Mouse (Mus musculus) cerebellum, adult 11-12 months (tissue): ENCODE results near the gene Slc4a1.
"Not testable (repeated sequence)": the region's sequence is repeated elsewhere in the genome, so short reads cannot be mapped to it uniquely, and the experiment has no call there.

Experiments used
- DNase-seq: peaks from one replicate; pipeline ENCODE4 v3.0.0; 2022

The Slc4a1 gene

DNA sequence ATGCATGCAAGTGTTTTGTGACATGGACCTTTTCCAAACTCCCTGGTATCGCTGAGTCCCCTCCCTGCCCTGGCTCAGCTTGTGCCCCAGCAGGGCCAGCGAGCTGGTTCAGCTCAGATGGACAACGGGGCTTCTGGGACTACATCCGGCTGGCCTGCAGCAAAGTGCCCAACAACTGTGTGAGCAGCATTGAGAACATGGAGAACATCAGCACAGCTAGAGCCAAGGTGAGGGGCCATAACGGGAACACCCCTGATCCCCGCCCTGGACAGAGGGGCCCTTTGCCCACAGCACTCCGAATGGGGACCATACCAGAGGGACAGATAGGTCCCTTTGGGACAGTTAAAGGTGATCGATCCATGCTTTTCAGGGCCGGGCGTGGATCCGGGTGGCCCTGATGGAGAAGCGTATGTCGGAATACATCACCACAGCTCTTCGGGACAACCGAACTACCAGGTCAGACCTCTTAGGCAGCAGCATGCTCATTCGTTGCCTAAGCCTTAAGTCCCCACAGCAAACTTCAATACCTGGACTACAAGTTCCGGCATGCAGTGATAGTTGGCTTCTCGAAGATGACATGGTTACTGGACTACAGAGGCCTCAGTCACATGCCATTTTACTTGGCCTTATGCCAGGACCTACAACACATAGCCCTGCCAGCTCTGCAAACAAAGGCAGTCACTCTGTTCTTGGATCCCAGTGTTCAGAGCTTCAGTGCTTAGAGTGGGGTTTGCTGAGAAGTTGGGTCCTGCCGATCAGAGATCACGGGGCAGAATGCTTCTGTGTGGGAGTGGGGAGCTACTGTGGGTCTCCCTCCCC is 32.2 kb upstream of the Slc4a1 start:
- DNase-seq = peak; percentile 86

DNA sequence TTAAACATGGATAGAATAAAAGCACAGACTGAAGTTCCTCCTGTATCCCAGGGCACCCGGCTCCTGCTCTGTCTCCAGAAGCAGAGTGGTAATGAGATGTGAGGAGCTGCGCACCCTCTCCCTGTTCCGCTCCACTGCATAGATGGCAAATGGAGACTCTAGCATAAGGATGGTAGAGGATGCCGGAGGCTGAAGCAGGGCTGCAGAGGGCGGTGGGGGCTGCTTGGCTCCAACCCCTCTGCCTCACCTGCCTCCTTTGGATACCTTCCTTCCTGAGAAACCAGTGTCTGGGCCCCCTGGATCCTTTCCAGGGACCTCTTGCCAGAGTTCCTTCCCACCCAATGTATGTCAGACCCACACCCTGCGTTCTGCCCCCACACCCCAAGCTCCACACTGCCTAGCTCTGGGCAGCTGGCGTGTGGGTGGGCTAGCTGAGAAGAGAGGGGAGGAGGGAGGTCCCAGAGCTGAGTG is 30.7 kb upstream of the Slc4a1 start:
- peak; percentile 73 for DNase-seq

DNA sequence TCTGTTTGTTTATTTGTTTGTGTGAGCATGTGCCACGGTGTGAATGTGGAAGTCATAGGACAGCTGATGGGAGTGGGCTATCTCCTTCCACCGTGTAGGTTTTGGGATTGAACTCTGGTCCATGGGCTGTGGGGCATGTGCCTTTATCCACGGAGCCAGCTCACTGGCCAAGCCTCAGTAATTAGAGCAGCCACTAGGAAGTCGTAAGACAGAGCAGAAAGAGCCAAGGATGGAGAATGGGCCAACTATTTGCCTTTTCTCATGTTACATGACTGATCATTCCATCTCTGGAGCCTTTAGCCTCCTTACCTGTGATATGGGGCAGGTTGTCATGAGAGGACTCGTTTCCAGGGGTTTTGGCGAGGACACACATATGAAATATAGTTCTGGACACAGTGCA is 30.3 kb upstream of the Slc4a1 start:
- DNase-seq = peak; percentile 49

DNA sequence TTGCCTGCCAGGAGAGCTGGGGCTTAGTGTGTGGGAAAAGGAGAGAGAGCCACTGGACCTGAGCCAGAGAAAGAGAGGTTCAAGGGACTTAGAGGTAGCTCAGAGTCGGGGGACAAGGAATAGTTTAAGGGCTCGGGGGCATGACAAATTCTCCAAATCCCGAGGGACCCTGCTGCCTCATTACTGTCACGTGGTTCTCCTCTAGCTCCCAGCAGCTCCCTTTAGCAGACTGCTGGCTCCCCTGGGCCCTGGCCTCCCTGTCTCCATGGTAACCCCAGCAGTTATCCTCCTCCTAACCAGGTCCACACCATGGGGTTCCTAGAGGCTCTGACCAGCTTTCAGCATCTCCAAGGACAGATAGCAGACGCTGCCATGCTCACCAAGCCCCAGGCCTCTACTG is 29.2 kb upstream of the Slc4a1 start:
- DNase-seq = peak; percentile 74

DNA sequence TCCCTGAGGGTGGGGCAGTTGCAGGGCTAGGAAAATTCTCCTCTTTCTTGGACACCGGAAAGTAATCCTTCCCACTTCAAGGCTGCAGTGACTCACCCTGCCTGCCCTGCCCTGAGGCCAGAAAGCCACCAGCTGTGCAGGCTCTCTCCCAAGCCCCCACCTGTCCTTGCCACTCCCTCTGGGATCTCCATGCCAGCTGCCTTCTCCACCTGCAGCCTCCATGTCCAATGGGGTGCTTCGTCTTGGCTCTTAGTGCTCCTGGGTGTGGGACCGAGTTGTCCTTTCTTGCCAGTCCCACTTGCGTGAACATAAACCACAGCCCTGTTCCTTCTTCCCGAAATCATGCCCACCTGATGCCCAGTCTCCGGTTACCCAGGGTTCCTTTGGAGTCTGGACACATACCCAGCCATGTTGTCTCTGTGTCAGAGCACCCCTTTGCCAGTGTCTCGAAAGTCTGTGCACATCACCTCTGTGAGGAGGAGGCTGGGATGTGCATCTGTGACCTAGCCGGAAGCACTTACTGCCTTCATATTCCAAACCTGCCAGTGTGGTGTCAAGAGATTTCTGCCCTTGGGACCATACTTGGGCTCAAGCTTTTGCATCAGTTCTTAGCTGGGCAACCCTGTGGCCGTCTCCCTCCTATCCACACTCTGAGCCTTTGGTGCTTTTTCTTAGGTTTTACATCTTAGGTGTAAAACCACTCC is 28.6 kb upstream of the Slc4a1 start:
- DNase-seq = peak; percentile 76

DNA sequence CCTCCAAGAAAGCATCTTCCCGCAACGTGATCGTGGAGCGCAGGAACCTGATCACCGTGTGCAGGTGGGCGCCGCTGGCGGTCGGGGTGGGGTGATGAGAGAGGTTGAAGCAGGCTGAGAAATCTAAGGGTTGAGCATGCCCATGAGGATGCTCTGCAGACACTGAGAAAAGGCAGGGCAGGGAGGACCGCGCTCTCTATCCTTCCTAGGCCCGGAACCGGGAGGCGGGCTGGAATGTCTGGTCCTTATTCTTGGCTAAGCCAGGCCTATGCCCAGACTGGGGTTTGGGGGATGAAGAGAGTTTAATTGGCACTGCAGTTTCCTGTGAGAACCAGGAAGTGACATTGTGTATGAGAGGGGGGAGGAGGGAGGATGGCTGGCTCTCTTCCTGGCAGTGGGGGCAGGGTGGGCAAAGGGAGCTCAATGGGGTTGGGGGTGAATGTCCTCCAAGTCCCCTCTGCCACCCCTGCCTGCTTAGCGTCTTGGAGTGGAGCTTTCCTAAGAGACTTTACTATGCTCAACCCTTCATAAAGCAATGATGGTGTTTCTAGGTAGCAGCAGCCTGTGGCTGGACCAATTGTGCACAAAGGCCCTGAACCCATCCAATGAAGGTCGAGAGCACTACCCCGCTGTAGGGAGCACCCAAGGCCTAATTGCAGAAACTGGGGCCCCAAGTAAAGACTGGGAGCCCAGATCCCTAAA is 27.9 kb upstream of the Slc4a1 start:
- DNase-seq = peak; percentile 77

DNA sequence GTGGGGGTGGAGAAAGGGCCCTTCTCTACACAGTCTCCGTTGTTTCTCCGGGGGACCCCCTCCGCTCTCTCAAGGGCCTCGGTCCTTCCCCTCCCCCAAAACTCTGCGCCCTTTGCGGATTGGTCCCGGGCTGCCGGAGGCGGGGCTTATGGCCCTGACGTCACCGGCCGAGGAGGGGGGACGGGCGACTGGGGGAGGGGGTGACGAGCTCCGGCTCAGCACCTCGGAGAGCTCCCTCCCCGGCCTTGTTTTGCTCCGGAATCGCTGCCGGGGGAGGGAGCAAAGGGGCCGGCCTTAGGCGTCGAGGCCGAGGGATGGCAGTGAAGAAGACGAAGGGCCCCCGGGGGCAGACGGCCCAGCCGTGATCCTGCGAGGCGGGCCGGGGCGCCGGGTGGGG is 27.2 kb upstream of the Slc4a1 start, which contains the start of gene Rundc3a:
Gene Rundc3a, plus strand, starts transcription at position 166 of the 397 bp plus-strand sequence.
- peak; percentile 98 for DNase-seq

DNA sequence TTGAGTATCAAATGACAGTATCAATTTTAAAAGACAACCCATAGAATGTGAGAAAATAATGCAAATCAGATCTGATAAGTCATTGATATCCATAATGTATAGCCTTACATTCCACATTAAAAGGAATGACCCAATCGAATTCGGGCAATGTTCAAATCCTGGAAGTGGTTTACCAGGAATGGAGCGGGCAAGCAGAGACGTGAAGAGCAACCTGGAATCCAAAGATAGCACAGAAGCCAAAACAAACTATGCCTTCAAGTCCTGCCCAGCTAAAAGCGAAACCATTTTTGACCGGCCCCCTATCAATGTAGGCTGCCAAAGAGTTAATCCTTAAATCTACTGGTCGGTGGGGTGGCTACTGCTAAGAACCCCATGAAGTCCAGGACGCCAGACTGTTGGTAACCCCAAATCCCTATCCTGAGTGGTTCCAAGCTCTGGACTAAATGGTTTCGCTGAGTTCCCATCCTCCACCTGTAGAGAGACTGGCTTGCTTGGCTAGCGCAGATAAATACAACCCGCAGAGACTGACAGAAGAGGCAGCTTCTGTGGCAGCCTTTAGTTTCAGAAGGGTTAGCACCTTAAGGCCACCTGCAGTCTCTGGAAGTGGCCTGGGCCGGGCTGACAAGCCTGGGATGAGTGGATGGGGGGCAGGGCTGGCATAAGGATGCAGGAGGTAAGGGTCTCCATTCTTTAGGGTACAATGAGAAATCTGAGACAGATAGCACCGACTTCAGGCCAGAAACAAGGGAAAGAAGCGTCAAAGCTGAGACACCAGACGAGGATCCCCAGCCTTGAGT is 26.6 kb upstream of the Slc4a1 start:
- no peak for DNase-seq

DNA sequence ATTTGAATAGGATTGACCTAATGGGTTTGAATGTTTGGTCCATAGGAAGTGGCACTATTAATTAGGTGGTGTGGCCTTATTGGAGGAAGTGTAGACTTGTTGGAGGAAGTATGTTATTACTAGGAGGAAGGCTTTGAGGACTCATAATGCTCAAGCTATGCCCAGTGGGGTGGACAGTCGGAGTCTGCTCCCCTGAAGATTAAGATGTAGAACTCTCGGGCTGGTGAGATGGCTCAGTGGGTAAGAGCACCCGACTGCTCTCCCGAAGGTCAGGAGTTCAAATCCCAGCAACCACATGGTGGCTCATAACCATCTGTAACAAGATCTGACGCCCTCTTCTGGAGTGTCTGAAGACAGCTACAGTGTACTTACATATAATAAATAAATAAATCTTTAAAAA is 23.4 kb upstream of the Slc4a1 start:
- not testable (repeated sequence) for DNase-seq

DNA sequence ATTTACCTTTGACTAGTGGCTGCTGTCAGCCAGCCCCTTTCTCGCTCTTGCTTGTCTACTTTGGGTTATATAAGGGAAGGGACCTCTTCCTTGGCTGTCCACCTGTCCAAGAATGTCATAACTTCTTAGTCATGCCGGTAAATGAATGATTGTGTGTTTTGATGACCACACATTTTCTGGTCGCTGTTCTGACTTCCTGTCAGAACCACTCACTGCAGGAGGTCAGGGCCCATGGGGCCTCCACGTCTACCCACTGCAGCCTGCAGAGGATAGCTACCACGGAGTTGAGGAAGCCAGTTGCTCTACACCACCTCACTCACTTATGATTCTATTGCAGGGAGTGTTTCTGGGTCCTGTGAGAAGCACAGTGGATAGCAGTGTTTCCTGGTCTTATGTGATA is 20.1 kb upstream of the Slc4a1 start:
- no peak for DNase-seq

DNA sequence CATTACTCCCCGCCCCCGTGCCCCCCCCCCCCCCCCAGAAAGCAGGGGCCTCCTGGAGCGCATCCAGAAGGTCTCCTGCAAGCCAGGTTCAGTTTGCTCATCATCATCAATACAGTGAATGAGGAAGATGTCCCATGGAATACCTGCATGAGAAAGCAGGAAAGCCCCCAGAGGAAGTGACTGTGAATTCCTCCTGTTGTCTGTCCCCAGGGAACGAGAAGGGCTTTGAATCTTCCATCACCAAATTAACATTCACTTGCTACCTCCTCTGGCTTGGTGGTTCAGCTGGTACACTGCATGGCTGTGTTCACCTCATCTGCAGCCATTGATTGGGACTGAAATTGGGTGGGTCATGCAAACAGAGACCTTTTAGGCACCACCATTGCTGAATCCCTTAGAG is 19.1 kb upstream of the Slc4a1 start:
- DNase-seq = no peak

DNA sequence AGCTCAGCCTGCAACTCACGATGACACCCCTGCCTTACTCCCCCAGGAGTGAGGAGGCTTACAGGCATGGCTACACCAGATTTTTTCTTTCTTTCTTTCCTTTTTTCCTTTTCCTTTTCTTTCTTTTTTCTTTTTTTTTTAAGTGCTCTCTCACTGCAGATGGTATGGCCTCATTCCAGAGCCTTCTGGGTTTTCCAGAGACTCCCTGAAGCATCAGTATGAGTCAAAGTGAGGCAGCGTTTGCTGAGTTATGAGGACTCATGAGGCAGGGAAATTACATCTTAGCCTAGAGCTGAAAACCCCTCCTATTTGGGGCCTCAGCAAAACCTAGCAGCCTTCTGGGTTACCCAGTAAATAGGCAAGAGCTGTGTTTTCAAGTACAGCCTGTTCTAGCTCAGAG is 18.4 kb upstream of the Slc4a1 start:
- DNase-seq = no peak

DNA sequence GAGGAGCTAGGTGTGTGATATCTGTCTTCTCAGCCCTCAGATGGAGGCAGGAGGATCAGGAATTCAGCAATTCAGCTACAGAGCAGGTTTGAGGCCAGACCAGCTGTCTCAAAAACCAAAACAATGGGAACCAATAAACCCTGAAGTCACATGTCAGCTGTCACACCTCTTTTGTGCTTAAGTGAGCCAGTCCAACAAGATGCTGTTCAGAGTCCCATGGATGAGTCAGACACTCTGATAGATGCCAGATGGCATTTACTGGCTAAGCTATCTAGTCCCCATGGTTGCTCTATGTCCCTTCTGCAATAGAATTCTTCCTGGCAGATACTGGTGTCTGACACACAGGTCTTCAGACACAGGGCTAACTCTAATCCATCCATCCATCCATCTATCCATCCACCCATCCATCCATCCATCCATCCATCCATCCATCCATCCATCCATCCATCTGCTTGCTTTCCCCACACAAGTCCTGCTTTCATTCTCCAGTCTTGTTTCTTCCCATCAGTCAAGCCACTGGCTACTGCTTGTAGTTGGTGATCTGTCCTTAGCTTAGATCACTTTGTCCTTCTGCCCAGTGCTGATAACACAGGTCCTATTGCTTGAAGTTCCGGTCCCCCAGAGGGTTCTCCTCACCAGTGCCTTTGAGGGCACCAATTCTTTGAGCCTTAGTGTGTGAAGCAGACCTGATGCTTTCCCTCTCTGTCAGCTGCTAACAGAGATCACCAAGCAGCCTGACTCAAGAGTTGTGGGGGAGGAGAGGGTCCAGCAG is 17.5 kb upstream of the Slc4a1 start:
- peak; percentile 64 for DNase-seq

DNA sequence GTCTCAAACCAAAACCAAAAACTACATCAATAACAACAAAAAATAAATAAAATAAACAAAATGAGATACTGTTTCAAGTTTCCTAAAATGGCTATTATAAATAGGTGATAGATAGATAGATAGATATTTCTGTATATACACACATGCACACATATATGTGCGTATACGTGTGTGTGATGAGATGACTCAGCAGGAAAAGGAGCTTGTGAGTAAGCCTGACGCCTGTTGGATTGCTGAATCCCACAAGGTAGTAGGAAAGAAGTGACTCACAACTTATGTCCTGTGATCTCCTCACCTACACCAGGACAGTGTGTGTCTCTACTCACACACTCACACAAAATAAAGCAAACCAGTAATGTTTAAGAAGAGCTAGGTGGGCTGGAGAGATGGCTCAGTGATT is 16.8 kb upstream of the Slc4a1 start:
- DNase-seq = no peak

DNA sequence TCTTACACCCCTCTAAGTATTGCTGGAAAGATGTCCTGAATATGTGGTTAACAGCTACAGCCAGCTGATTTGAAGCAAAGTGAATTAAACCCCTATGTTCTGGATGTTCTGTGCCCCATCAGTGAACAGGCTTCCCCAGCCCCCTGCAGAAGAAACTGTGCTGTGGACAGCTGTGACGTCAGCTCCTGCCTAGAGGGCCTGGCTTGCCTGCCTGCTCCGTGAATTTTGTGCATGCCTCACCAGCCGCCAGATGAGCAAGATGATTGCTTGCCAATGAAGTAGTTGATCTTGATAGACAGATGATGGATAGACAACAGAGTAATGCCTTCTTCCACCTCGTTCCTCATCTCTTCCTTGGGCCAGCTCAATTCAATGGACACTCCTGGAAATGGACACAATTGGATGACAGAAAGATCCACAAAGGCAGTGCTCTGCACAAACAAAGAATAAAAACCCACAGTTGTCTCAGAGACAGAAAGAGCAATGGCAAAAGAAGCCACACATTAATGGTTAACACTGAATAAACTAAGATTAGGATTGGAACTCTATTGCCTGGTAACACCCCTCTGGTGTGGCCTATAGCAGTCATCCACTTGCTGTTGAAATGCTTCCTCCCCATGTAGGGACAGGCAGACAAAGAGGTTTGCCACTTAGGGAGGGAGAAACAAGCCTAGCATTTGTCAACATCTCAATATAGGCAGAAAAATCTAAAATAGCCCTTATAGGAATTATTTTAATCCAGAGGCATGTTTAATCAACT is 15.5 kb upstream of the Slc4a1 start:
- DNase-seq = no peak

DNA sequence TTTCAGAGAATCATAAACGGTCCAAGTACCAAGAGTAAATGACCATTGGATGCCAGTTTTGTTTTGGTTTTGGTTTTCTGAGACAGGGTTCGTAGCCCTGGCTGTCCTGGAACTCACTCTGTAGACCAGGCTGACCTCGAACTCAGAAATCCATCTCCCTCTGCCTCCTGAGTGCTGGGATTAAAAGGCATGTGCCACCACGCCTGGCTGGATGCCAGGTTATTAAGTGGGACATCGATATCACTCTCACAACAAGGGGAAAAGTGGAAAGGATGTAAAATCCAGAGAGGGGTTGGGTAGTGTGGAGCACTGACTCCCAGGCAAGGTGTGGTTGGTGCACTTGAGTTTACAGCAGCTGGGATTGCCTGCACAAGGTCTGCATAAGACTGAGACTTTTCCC is 14.1 kb upstream of the Slc4a1 start:
- DNase-seq = no peak

DNA sequence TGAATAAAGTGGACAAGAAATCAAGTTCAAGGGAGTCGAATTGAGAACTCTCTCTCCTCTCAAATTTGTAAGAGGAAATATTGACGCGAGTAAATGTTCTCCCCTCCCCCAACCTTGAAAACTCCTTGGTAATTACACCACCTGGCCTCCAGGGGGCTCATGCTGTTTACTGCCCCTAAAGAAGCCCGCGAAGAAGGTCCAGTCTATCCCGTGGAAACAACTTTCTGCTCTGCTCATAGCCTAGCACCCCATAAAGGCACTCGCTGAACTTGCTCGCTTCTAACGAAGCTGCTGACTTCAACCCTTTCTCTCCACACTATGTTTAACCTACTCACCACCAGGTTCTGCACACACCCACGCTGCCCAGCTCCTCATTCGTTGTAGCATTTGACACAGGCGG is 11.2 kb upstream of the Slc4a1 start:
- no peak for DNase-seq

DNA sequence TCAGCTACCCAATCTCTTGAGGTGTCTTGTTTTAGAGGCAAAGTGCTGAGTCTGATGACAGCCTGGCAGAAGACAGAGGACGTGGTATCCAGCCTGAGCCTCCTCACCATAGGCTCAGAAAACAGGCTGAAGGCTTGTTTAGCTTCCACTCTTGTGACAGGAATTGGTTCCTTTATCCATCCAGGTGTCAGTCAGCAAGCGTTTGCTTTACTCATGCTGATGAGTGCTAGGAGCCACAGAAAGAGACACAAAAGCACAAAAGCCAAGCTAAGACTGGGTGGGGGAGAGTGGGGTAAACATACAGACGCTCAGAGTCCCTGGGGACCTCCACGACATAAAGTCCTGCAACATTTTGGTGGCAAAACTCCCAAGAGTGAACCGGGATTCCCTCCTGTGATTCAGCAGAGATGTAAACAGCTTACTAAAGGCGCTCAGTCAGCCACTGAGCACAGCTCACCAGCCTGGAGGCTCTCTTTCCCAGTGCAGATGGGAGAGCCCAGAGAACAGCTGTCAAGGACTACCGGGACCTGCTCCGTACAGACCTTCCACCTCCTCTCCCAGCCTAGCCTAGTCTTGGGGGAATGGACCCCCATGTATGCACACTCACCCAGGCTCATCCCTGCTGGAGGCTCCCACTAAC is 10.3 kb upstream of the Slc4a1 start:
- DNase-seq = no peak

DNA sequence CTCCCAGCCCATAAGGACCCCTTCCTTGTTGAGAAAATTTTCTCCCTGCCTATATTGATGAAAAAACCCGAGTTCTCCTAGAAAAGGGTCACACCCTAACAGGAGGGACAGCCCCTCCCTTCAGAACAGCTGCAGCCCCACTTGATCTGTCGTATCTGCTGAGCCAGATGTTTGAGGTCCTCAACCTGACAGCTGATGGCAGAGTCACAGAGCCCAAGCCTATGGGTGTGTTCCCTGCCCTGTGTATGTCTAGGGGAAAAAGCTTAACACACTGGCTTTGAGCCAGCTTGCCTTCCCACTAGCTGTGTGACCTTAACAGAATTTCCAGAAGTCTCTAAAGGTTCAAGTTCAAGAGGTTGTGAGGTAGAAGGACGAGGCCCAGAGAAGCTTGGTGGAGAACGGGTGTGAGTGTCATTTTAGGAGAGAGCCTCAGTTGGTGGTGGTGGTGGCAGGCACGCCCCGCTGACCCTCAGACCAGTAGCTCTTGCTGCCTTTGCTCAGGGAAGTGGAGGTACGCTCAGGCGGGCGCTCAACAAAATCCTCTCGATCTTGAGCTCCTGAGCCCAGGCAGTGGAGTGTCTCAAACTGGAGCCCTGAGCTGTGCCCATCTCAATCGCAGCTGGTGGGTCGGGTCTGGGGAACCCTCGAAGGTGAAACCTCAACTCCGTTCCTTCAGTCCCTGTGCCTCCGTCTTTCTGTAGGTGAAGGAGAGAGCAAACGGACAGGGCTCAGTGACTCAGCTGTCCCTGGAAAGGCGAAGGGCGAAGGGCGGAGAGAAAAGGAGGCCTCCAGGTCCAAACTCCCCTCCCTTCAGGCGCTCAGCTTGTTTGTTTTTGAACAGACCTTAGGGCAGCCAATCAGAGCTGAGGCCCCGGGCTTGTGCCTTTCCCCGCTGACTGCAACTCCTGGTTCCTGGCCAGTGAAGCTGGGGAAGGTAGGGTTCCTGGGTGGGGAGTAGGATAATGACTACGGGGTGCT is 9.5 kb upstream of the Slc4a1 start:
- peak; percentile 82 for DNase-seq
